Mouse (Mus musculus) heart, postnatal 4 days (tissue): ENCODE results near the gene Serpina3i. TPM values are rescaled to one million over a fixed set of nuclear protein-coding genes. Genes with fewer than 3 reads are reported as not detected.
"Not testable (repeated sequence)": the region's sequence is repeated elsewhere in the genome, so short reads cannot be mapped to it uniquely, and the experiment has no call there.

Experiments used
- DNase-seq: peaks from one replicate; pipeline ENCODE4 v3.0.0; 2021
- total RNA-seq, 2 experiments: library from RNA; stranded (reverse); gene quantifications; 2 replicates each; pipeline ENCODE4 v1.2.3; 2021

Gene Serpina3i
- total RNA-seq: 1 to 10 TPM in 1 of 2 experiments, under 1 TPM in 1; 0.31 to 1.0 TPM

DNA sequence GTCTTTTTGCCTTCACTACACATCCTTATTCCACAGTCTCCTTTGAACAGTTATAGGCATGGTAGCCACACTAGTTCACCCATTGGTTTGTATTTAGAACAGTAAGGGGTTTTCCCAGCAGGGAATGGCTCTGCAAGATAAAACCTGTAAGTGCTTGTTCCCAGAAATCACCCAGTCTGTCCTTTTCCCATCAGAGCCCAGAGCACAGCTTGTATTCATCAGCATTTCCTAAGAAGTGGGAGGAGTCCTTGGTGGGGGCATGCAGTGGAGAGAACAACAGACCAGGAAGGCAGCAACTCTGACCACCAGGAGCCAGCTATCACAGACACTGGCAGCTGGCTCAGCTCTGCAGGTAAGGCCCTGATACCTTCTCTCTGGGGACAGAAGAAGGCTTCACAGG is at the start of gene Serpina3i:
Gene Serpina3i, plus strand, starts transcription at position 260 of the 400 bp plus-strand sequence.
- no peak for DNase-seq

DNA sequence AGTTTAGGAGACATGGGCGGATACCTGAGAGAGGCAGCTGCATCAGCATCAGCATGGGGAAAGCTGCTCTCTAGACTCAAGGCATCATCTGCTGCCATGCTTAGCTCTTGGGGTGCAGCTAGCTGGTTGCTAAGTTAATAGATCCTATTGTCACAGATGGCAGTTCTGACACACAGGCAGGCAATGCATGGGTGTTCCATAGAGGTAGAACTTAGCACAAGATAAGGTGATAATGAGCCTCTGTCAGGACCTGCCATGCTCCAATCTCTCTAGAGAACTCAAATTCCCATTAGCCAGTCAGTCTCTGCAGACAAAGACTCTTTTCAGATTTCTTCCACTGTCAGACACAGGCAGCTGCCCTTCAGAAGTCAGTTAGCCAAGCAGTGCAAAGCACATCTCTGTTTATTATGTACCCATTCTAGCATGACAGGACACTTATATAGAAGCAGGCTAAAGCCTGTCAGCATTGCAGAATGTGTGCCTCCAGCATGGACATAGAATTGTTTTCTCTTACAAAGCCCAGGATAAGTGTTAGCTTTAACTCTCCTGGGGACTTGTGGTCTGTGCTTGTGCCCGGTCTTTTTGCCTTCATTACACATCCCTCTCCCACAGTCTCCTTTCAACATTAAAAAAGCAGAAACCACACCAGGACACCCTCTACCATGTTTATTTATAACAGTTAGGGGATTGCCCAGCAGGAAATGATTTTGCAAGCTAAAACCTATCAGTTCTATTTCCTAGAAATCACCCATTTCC is 49.1 kb upstream of the Serpina3i start:
- no peak for DNase-seq

DNA sequence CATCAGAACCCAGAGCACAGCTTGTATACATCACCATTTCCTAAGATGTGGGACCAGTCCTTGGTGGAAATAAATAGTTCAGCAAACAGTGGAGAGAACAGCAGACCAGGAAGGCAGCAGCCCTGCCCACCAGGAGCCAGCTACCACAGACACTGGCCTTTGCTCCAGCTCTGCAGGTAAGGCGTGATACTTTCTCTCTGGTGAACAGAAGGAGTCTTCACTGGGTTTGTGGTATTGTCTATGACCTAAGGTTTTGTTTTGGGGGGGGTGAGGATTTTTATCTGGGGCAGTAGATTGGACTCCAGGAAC is 48.5 kb upstream of the Serpina3i start, which contains the start of gene Serpina3f:
Gene Serpina3f, plus strand, starts transcription at position 100 of the 309 bp plus-strand sequence.
- DNase-seq: no peak

DNA sequence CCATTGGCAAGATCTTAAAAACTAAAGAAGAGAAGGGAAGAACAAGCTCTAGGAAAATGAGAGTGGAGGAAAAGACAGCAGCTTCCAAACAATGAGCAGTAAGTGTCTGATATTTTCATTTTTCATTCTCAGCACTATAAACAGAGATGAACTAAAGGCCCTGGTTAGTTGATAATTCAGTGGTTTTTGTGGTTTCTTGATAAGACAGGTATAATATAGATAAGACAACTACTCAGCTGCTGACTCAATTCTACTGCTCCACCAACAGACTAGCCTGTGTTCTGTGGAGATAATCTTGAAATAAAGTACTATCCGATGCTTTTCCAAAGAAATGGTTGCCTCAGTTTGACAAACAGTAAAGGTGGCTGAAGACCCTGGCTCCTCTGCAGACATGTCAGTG is 47.7 kb upstream of the Serpina3i start:
- no peak for DNase-seq

DNA sequence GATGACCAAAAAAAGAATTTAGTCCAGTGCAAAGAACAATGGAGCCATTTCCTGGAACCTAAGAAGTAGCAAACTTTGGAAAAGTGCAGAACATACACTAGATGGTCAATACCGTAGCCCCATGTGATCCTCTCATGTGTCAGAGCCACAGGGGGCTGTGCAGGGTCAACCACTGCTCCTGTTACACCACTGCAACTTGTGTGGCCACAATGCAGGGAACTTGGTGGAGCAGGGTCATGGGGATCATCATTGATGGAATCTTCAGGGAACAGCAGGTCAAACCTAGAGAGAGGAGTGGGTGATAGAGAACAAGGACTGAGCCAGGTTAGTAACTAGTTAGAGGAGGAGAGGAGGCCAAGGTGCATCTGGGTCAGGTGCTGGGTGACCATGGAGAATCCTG is 41.3 kb upstream of the Serpina3i start:
- no peak for DNase-seq

DNA sequence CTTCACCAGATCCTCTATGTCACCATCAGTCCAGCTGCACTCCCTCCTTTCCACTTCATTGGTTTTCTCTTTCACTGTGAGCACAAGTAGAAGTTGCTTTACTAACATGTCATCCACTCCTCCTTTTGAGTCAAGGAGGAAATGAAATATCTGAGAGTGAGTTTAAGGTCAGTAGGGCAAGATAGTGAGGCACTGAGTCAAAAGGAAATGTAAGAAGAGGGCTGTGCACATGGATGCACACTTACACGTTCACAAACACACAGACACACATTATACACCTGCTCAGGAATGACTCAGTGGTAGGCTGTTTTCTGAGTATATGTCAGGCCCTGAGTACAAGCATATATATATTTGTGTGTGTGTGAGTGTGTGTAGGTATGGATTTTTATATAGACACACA is 39.2 kb upstream of the Serpina3i start:
- no peak for DNase-seq

DNA sequence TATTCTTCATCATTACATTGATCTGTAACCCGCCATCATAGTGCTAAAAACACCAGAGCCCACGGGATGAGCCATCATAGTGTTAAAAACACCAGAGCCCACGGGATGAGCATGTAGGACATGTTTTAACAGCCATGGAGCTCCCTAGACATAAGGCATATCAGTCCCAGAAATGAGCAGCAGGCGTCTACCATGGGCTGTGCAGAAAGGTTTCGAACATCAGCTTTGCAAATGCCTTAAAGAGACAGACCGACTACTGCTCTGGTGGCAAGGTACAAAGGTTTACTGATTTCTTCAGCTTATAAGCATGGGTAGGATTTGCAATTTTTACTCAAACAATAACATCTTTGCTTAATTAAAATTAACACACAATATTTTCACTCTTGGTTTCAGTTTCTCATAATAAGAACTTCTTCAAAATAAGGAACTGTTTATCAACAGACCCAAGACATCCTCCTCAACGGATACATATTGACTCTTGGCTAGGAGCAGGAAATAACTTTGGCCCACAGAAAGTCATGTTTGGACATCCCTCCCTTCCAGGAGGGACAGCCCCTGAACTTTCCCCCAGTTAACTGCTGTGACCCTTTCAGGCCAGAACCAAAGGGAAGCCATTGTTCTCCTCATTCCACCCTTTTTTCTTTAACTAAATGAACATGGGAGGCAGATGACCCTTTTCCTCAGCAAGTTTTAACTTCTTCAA is 38.2 kb upstream of the Serpina3i start:
- no peak for DNase-seq

DNA sequence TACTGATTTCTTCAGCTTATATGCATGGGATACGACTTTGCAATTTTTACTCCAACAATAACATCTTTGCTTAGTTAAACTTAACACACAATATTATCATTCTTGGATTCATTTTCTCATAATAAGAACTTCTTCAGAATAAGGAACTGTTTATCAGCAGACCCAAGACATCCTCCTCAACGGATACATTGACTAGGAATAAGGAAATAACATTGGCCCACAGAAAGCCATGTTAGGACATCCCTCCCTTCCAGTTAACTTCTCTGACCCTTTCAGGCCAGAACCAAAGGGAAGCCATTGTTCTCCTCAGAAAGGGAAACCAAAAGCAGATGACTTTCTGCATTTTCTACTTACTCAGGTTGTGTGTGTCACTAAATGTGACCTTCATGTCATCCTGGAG is 32.2 kb upstream of the Serpina3i start:
- no peak for DNase-seq

DNA sequence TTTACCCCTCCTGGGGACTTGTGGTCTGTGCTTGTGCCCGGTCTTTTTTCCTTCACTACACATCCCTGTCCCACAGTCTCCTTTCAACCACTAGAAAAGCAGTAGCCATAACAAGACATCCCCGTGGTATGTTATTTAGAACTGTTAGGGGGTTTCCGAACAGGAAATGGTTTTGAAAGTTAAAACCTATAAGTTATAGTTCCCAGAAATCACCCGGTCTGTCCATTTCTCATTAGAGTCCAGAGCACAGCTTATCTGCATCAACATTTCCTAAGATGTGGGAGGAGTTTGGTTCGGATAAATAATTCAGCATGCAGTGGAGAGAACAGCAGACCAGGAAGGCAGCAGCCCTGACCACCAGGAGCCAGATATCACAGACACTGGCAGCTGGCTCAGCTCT is 27.0 kb upstream of the Serpina3i start, which contains the start of gene Serpina3g:
Gene Serpina3g, plus strand, starts transcription at position 331 of the 400 bp plus-strand sequence.
- no peak for DNase-seq

DNA sequence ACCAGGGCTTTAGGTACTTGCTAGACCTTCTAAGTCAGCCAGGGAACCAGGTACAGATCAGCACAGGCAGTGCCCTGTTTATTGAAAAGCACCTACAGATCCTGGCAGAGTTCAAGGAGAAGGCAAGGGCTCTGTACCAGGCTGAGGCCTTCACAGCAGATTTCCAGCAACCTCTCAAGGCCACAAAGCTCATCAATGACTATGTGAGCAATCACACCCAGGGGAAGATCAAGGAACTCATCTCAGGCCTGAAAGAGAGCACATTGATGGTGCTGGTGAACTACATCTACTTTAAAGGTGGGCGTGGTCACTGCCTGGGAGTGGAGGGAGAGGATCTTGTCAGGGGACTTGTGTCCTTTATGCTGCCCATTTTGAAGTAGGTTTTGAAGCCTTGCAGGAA is 24.9 kb upstream of the Serpina3i start:
- not testable (repeated sequence) for DNase-seq

DNA sequence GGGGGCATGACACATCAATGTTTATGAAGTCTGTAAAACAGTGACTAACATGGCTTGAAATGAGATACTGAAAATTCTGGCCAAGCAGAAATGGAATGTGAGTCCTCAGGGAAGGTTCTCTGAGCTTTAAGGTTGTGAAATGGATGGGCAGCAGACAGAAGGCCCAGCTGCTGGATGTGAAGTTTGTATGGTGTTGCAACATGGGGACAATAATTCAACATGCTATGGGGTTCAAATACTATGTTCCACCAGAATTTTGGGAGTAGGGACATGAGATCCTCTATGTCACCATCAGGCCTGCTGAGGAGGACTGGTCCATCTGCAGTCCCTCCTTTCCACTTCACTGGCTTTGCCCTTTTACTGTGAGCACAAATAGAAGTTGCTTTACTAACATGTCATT is 19.6 kb upstream of the Serpina3i start:
- no peak for DNase-seq

DNA sequence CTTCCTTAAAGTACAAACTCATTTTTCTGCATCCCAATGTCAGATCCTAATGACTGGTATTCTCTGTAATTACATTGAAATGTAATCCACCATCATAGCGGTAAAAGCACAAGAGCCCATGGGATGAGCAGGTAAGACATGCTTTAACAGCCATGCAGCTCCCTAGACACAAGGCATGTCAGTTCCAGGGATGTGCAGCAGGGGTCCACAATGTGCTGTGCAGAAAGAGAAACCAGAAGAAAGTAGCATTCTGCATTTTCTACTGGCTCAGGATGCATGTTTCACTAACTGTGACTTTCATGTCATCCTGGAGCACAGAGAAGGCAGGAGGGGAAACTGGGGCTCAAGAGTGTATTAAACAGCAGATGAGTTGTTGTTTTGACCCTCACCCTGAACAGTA is 17.8 kb upstream of the Serpina3i start:
- DNase-seq: peak; percentile 17

DNA sequence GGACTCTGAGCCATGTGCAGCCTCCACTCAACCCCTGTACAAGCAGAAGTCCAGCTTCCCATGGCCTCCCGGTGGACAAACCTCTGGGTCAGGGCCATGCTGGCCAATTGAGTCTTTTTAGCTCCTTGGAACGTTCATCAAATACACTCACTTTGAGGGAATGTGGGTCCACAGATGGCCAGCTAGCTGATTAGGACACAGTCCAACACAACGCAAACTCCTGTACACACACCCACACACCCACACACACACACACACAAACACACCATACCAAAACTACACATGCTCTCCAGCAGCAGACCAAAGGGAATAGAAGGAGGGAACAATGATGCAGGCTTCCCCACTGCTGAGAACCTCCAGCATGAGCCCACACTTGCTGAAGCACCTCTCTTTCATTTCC is 17.3 kb upstream of the Serpina3i start:
- DNase-seq: peak; percentile 7

DNA sequence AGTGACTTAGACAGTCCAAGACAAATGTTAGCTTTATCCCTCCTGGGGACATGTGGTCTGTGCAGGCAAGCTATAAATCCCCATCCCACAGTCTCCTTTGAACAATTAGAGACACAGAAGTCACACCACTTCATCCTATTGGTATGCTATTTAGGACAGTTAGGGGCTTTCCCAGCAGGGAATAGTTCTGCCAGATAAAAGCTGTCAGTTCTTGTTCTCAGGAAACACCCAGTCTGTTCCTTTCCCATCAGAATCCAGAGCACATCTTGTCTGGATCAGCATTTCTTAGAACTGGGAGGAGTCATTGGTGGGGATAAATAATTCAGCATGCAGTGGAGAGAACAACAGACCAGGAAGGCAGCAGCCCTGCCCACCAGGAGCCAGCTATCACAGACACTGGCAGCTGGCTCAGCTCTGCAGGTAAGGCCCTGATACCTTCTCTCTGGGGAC is 15.3 kb upstream of the Serpina3i start:
- no peak for DNase-seq

DNA sequence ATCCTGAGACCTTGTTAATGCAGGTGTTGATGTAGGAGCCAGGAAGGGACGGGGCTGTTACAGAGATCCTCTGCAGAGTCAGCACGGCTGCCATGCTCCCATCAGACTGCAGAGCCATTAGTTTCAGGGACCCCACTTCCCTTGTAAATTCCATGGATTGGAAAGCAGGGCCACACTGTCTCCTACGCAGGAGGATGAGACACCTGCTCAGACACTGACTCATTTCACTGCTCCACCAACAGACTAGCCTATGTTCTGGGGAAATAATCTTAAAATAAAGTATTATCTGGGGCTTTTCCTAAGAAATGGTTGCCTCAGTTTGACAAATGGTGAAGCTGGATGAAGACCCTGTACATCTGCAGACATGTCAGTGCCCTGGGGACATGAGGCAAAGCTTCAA is 14.7 kb upstream of the Serpina3i start:
- DNase-seq: no peak

DNA sequence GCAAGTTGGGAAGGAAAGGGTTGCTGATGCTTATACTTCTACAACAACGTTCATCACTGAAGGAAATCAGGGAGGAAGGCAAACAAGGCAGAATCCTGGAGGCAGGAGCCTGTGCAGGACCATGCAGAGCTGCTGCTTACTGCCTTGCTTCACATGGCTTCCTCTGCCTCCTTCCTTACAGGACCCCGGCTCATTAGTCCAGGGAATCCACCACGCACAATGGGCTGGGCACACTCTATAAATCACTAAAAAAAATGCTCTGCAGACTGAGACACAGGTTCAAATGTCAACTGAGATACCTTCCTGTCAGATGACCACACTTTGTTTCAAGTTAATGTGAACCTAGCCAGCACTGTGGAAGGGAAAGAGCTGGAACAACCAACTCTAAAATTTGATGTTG is 1.9 kb upstream of the Serpina3i start:
- no peak for DNase-seq

DNA sequence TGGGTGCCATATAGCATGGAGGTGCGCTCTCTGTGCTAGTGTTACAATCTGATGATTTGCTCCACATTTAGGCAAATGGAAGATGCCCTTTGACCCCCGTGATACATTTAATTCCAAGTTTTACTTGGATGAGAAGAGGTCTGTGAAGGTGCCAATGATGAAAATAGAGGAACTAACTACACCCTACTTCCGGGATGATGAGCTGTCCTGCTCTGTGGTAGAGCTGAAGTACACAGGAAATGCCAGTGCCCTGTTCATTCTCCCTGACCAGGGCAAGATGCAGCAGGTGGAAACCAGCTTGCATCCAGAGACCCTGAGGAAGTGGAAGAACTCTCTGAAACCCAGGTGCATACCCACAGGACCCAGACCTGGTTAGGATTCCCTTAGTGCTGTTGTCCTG is 3.5 kb downstream of the Serpina3i start:
- no peak for DNase-seq

DNA sequence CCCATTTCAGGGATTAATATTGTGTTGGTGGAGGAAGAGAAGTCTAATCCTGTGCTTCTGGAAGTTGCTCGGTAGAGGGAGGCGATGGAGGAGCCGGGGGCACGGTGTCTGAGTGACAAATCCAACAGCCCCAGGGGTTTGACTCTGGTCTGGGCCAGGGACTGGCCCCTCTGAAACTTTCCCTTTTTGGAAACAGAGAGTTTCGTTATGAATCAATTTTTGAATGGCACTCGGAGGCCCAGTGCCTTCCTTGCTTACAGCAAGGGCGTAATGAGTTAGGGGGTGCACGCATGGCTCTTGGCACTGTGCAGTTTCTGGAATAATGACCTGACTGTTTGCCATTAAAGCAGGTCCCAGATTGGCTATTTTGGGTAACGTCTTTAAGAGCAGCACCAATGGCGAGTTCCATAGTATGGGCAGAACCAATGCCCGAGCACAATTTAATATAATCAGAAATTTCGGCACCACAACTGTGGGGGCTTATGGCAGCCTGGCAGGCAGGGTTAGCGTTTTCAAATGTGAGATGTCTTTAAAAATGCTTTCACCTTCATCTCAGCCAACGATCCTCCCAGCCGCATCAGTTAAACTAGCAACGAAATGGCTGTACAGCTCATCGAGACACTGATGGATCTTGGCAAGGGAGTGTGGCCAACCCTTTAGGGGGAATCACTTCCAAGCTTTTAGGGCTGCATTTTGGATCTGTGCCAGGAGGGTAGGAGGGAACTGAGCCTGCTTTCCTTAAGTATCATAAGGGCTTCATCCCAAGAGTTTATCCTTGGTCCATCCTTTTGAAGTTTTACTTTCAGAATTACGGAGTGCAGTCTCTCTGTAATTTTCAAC is 15.5 kb downstream of the Serpina3i start:
- no peak for DNase-seq

DNA sequence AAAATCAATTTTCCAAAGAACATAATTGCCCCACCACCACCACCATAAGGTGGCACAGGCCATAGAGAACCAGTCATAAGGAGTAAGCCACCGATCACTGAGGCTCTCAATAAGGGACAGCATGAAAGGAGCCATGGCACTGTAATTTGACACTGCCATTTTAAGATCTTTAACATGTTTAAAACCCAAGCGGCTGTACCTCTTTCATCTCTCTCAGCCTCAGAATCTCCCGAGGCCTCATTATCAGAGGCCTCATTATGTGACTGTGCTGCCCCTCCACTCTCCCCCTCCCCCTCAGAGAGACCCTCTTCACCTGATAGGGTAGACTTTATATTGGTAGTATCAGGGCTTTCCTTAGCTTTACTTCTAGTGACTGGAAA is 16.1 kb downstream of the Serpina3i start:
- DNase-seq: no peak

DNA sequence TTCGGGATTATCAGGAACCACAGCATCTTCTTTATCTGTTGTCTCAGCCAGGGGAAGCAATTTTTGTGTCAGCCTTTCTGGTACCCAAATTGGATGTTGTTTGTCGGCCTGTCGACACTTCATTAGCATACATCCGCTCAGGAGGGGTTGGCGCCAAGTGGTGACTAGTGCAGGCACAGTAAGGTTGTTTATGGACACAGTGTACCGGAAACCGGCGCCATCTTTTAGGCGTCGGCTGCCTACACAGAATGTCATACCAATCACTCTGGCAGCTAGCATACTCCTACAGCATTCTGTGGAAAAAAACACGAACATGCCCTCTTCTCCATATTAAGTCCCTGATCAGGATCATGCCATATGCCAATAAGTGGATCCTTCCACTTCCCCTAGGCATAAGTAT is 20.5 kb downstream of the Serpina3i start:
- no peak for DNase-seq

DNA sequence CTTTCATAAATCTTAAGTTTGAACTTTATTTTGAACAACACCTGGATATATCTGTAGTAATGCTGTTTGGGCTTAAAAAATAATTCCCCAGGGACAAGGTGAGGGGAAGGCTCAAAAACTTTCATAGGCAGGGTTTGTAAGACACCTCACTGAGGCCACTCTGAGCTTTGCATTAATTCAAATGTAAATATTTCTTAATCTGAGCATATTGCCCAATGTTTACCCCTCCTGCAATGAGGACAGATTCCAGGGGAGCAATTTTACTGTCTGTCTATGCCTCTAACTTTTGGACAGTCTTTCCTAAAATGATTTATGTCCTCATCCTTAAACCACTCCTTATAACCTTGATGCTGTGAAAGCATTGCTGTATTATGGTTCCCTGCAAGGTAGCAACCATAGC is 25.4 kb downstream of the Serpina3i start:
- DNase-seq: no peak

DNA sequence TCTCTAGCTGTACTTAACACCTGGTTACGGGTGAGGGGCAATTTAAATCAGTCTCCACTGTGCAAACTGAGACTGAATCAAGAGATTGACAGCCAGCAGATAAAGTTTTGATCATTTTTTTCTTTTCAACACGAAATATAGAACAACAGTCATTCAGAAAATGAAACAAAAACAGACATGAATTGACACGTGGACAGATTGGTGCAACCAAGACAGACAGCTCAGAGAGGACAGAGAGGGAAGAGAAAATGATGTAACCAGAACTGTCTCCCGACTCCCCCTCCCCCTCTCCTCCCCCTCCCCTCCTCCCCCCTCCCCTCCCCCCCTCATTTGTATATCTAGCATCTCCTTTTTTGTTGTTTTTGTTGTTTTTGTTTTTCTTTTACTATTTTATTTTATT is 26.9 kb downstream of the Serpina3i start:
- DNase-seq: no peak

DNA sequence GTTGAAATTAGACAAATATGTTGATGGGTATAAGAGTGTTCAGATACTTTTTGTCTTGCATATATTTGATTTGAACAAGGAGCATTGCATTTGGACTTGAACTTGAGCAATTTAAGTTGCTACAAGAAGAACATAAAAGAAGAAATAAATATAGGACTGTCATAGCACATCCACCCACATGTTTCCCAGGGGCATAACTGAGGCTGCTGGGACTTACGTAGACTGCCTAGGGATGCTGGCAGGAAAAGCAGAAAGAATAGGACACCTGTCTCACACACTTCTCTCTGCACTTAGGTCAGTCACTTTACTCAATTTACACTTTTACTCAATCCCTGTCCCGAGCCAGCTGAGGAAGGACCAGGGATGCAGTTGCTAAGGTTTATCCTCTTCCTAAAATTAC is 31.0 kb downstream of the Serpina3i start:
- DNase-seq: no peak
